Mouse (Mus musculus) liver, postnatal 0 days (tissue): ENCODE measurements around the gene Amelx. TPM values are rescaled to one million over a fixed set of nuclear protein-coding genes. Genes with fewer than 3 reads are reported as not detected.
A peak's percentile ranks its signal among the peaks of the same experiment; 100 is the strongest.

ENCODE experiments used
- ATAC-seq: fragments of 200-750 bp; cut with Nextera tagmentation; 2 replicates; pipeline ENCODE4 v1.8.0; 2017; ENCODE audit warnings: mild to moderate bottlenecking, moderate library complexity
- DNase-seq: peaks from one replicate; pipeline ENCODE4 v3.0.0-alpha.2; 2016
- H3K27ac ChIP-seq: fragments of 300-500 bp; sonication (generic); 2 replicates; pipeline ENCODE4 v1.5.1; 2014; ENCODE audit warnings: antibody characterized with exemption, moderate library complexity, mild to moderate bottlenecking, low read depth
- H3K27me3 ChIP-seq: fragments of 300-500 bp; sonication (generic); 2 replicates; pipeline ENCODE4 v1.6.1; 2014; ENCODE audit warnings: low read length, control low read depth, mixed read lengths; ENCODE audit not compliant: insufficient read depth
- H3K36me3 ChIP-seq: fragments of 300-500 bp; sonication (generic); replicated peaks from 2 replicates; pipeline ENCODE4 v1.6.1; 2014; ENCODE audit warnings: mild to moderate bottlenecking, control low read depth, low read length, moderate library complexity, mixed read lengths; ENCODE audit not compliant: insufficient read depth
- H3K4me1 ChIP-seq: fragments of 300-500 bp; sonication (generic); 2 replicates; pipeline ENCODE4 v1.6.1; 2014; ENCODE audit warnings: antibody characterized with exemption, mild to moderate bottlenecking, control low read depth; ENCODE audit not compliant: insufficient read depth
- H3K4me2 ChIP-seq: fragments of 300-500 bp; sonication (generic); 2 replicates; pipeline ENCODE4 v1.6.1; 2014; ENCODE audit warnings: low read depth, mild to moderate bottlenecking, low read length, moderate library complexity, mixed read lengths
- H3K4me3 ChIP-seq: fragments of 300-500 bp; sonication (generic); 2 replicates; pipeline ENCODE4 v1.5.1; 2014; ENCODE audit warnings: low read depth, low read length
- H3K9ac ChIP-seq: fragments of 300-500 bp; sonication (generic); replicated peaks from 2 replicates; pipeline ENCODE4 v1.6.1; 2014; ENCODE audit warnings: mild to moderate bottlenecking, moderate library complexity
- H3K9me3 ChIP-seq: fragments of 300-500 bp; sonication (generic); 2 replicates; pipeline ENCODE4 v1.6.1; 2016; ENCODE audit warnings: mild to moderate bottlenecking, control low read depth, low read length, mixed read lengths
- CTCF ChIP-seq: sonication (generic); IDR thresholded peaks from 2 replicates; pipeline ENCODE4 v1.5.1; 2016; ENCODE audit warnings: antibody characterized with exemption, low read depth
- EP300 ChIP-seq: IDR thresholded peaks from 2 replicates; pipeline ENCODE4 v1.6.1; 2016; ENCODE audit warnings: antibody characterized with exemption, low read depth, mild to moderate bottlenecking
- WGBS: fragments of 180-500 bp; shearing (Covaris S2); extraction: QIAGEN DNeasy Blood & Tissue Kit; methylation state at CpG from one replicate; pipeline ENCODE4 v1.1.7; 2014; ENCODE audit not compliant: insufficient replicate concordance; 5-methylcytosine and 5-hydroxymethylcytosine counted together
- polyA plus RNA-seq: library from polyadenylated mRNA; unstranded; fragments of >200 nt; fragmentation: Nextera tagmentation; extraction: Ambion mirVana; gene quantifications from 2 replicates; pipeline ENCODE4 v1.2.1, GENCODE M21; 2015

Gene Amelx
- not detected in 2 replicates for polyA plus RNA-seq

GRCm38 (mm10) chrX:169187100-169187499 is at the start of gene Amelx:
Amelx (minus strand) TSS chrX:169187200.
- no peak for TF ChIP-seq CTCF
- TF ChIP-seq EP300: no peak
- no peak within 1 kb of the TSS for H3K27ac ChIP-seq
- no peak within 1 kb of the TSS for H3K4me3 ChIP-seq
- DNase-seq (no peak), ATAC-seq (no peak)
- H3K4me1 ChIP-seq: no peaks in the 10 kb centered on the region
- WGBS: 74% methylated on average over 5 of the region's 5 CpGs
- no peak within 1 kb of the TSS for H3K9ac ChIP-seq
- no peaks in the 10 kb centered on the region for H3K9me3 ChIP-seq
- H3K27me3 ChIP-seq: no peaks in the 10 kb centered on the region
- no peak within 1 kb of the TSS for H3K4me2 ChIP-seq
- no peaks in the 10 kb centered on the region for H3K36me3 ChIP-seq

- Histone ChIP-seq H3K4me3 (no peak overlapping the region), H3K9me3 (no peaks in the 10 kb centered on the region), H3K36me3 (no peaks in the 10 kb centered on the region), H3K27me3 (no peaks in the 10 kb centered on the region), H3K4me1 (no peaks in the 10 kb centered on the region), H3K27ac (no peak overlapping the region), H3K9ac (no peak overlapping the region), H3K4me2 (no peak overlapping the region)
- TF ChIP-seq CTCF: no peak
- no peak for TF ChIP-seq EP300
- no peak for DNase-seq
- no peak for ATAC-seq
- WGBS: 45% methylated on average over 3 of the region's 3 CpGs
Measured at GRCm38 (mm10) chrX:169222357-169223062, 35.5 kb upstream of the Amelx start.

DNA sequence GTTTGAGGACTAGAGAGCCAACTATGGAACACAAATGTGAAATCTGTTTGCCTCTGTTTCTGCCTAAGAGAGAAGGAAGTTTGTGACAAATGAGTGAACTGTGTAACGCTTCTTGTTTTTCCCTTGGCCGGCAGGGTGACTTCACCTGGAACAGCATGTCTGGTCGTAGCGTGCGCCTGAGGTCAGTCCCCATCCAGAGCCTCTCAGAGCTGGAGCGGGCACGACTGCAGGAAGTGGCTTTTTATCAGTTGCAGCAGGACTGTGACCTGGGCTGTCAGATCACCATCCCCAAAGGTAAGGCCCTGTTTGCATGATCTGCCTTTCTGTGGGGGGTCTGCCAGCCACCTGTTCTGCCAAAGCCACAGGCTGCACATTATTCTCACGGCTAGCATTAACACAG is 33.1 kb upstream of the Amelx start:
- TF ChIP-seq EP300 (no peak), CTCF (no peak)
- no peak overlapping the region for H3K4me2 ChIP-seq
- DNase-seq: peak; percentile 11

DNA sequence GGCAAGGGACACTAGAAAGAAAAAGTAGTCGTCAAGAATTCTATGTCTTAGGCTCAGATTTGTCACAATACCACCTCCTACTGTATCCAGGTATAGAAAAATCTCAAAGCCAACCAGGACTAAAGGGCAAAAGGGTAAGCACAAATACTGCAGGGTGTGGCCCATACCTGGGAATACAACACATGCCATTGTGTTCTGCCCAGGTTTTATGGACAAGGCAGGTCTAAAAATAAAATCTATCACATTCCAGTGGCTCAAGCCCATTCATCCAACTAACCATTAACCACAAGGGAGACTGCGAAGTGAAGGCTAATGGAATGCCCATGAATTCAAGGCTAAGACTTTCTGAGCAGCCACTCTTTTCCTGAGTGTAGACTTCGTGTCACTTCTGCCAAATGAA is 23.0 kb upstream of the Amelx start:
- Histone ChIP-seq H3K27ac (no peak overlapping the region), H3K36me3 (no peaks in the 10 kb centered on the region), H3K4me2 (no peak overlapping the region), H3K9ac (no peak overlapping the region), H3K27me3 (no peaks in the 10 kb centered on the region), H3K4me1 (no peaks in the 10 kb centered on the region), H3K9me3 (no peaks in the 10 kb centered on the region), H3K4me3 (no peak overlapping the region)
- TF ChIP-seq EP300 (no peak), CTCF (no peak)
- 69% methylated on average over 3 of the region's 3 CpGs for WGBS
- no peak for DNase-seq
- ATAC-seq: no peak

More for the DNA sequence above, 33.1 kb upstream of the Amelx start:
- no peak for ATAC-seq
- Histone ChIP-seq H3K27ac (no peak overlapping the region), H3K27me3 (no peaks in the 10 kb centered on the region), H3K36me3 (no peaks in the 10 kb centered on the region), H3K4me1 (no peaks in the 10 kb centered on the region), H3K4me3 (no peak overlapping the region), H3K9ac (no peak overlapping the region), H3K9me3 (no peaks in the 10 kb centered on the region)
- 39% methylated on average over 8 of the region's 8 CpGs for WGBS

DNA sequence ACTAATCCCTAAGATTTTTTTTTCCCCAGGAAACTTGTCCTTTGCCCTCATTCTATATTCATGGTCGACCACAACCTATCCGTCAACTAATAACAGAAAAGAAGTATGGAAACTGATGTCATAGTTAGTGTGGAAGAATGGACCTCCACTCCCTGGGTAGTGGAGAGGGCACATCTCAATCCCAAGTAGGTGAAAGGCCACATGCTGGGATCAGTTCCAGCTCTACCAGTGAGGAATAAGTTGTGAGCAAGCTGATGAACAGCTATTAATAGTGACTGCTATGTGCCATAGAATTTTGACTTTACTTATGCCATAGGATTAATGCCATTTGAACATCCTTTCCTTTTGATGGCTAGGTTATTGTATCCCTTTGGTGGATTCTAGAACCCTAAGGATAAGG is 8.4 kb downstream of the Amelx start:
- WGBS: 70% methylated on average over 2 of the region's 2 CpGs
- Histone ChIP-seq H3K4me1 (no peaks in the 10 kb centered on the region), H3K9me3 (no peaks in the 10 kb centered on the region), H3K27ac (no peak overlapping the region), H3K36me3 (no peaks in the 10 kb centered on the region), H3K9ac (no peak overlapping the region), H3K4me3 (no peak overlapping the region), H3K27me3 (no peaks in the 10 kb centered on the region), H3K4me2 (no peak overlapping the region)
- no peak for DNase-seq
- ATAC-seq: no peak
- no peak for TF ChIP-seq EP300
- no peak for TF ChIP-seq CTCF

- H3K9ac ChIP-seq: no peak overlapping the region
- DNase-seq (no peak), ATAC-seq (no peak)
- H3K4me3 ChIP-seq: no peak overlapping the region
- no peaks in the 10 kb centered on the region for H3K9me3 ChIP-seq
- 70% methylated on average over 1 of the region's 1 CpGs for WGBS
- no peak overlapping the region for H3K27ac ChIP-seq
- no peak for TF ChIP-seq EP300
- no peak for TF ChIP-seq CTCF
- no peaks in the 10 kb centered on the region for H3K36me3 ChIP-seq
- H3K27me3 ChIP-seq: no peaks in the 10 kb centered on the region
- H3K4me1 ChIP-seq: no peaks in the 10 kb centered on the region
- H3K4me2 ChIP-seq: no peak overlapping the region
Measured at GRCm38 (mm10) chrX:169173796-169174195, 13.2 kb downstream of the Amelx start.

GRCm38 (mm10) chrX:169170981-169171380 is 16.0 kb downstream of the Amelx start:
- DNase-seq (no peak), ATAC-seq (no peak)
- 74% methylated on average over 2 of the region's 2 CpGs for WGBS
- Histone ChIP-seq H3K9ac (no peak overlapping the region), H3K4me2 (no peak overlapping the region), H3K4me1 (no peaks in the 10 kb centered on the region), H3K36me3 (no peaks in the 10 kb centered on the region), H3K27ac (no peak overlapping the region), H3K4me3 (no peak overlapping the region), H3K9me3 (no peaks in the 10 kb centered on the region), H3K27me3 (no peaks in the 10 kb centered on the region)
- TF ChIP-seq CTCF (no peak), EP300 (no peak)
